Mouse (Mus musculus) regulatory T cell (primary cell): ENCODE measurements around the gene Ptprs.

Experiments
- in situ Hi-C: fragments of 300-600 bp; cut with MboI, MseI; formaldehyde crosslinking; loops from one replicate; pipeline ENCODE4 v1.15.1; 2025; ENCODE audit warnings: high pct_unique_total_duplicates

Ptprs gene

GRCm38 (mm10) chr17:56427857-56428256 is 48.4 kb downstream of the Ptprs start:
- in situ Hi-C loops: no loop called here

- in situ Hi-C loops: no loop called here
Measured at GRCm38 (mm10) chr17:56425941-56426340, 50.3 kb downstream of the Ptprs start.

- in situ Hi-C loops: no loop called here
Measured at GRCm38 (mm10) chr17:56425584-56425914, 50.7 kb downstream of the Ptprs start.

- in situ Hi-C loops: loop anchor here (5.0 kb wide), 2 partner anchors 57 to 127 kb away; partner anchors contain the start of gene Gm20219
Measured at GRCm38 (mm10) chr17:56424726-56425583, 51.3 kb downstream of the Ptprs start.

GRCm38 (mm10) chr17:56420022-56420421 is 56.3 kb downstream of the Ptprs start:
- in situ Hi-C loops: loop anchor here (5.0 kb wide), 2 partner anchors 62 to 132 kb away; partner anchors contain the start of gene Gm20219

- in situ Hi-C loops: no loop called here
Measured at GRCm38 (mm10) chr17:56418304-56418703, 58.0 kb downstream of the Ptprs start.

- in situ Hi-C loops: no loop called here
Measured at GRCm38 (mm10) chr17:56414785-56415184, 61.5 kb downstream of the Ptprs start.

GRCm38 (mm10) chr17:56413113-56413512 is 63.2 kb downstream of the Ptprs start:
- in situ Hi-C loops: no loop called here

- in situ Hi-C loops: no loop called here
Measured at GRCm38 (mm10) chr17:56411437-56411836, 64.8 kb downstream of the Ptprs start.

GRCm38 (mm10) chr17:56409759-56410158 is 66.5 kb downstream of the Ptprs start:
- in situ Hi-C loops: no loop called here

GRCm38 (mm10) chr17:56408965-56409625 is 67.2 kb downstream of the Ptprs start:
- in situ Hi-C loops: no loop called here

- in situ Hi-C loops: no loop called here
Measured at GRCm38 (mm10) chr17:56407379-56407778, 68.9 kb downstream of the Ptprs start.

GRCm38 (mm10) chr17:56406878-56407277 is 69.4 kb downstream of the Ptprs start:
- in situ Hi-C loops: no loop called here

GRCm38 (mm10) chr17:56405856-56406840 is 70.1 kb downstream of the Ptprs start:
- in situ Hi-C loops: no loop called here

- in situ Hi-C loops: no loop called here
Measured at GRCm38 (mm10) chr17:56405341-56405740, 70.9 kb downstream of the Ptprs start.

GRCm38 (mm10) chr17:56401051-56401521 is 75.2 kb downstream of the Ptprs start:
- in situ Hi-C loops: no loop called here

GRCm38 (mm10) chr17:56400221-56400620 is 76.1 kb downstream of the Ptprs start:
- in situ Hi-C loops: no loop called here

GRCm38 (mm10) chr17:56396051-56396450 is 80.2 kb downstream of the Ptprs start:
- in situ Hi-C loops: no loop called here

GRCm38 (mm10) chr17:56393889-56394288 is 82.4 kb downstream of the Ptprs start:
- in situ Hi-C loops: no loop called here

GRCm38 (mm10) chr17:56393238-56393637 is 83.0 kb downstream of the Ptprs start:
- in situ Hi-C loops: no loop called here

GRCm38 (mm10) chr17:56387612-56388011 is 88.7 kb downstream of the Ptprs start:
- in situ Hi-C loops: no loop called here

GRCm38 (mm10) chr17:56384903-56385302 is 91.4 kb downstream of the Ptprs start:
- in situ Hi-C loops: no loop called here
